Comparison of ENCODE assay signal across 8 mouse cellular contexts in the genomic region with DNA sequence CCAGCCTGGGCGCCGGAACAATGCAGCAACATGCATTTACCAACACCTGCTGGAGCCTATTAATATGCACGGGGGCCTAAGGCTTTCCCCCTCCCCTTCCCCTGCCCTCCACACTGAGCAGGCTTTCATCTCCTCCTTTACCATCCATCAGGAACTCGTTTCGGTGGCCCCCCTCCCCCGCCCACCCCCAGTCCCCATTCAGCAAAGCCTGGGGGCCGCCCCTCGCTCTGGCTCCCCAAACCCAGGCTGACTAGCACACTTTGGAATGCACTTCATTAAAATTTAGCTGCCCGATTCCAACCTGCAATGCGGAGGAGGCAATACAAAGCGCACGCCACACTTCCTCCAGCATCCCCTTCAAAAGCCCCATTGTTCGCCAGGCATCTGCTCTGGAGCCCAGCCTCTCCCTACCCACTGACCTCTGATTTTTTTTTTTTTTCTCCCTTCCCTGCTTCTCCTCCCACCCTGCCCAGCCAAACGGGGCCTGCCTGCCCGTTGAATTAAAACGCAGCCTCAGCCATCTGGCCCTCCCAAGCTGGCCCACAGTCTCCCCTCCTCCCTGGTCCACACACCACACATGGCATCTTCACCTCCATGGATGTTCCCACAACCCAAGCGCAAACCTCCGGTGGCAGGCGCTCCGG.
A peak's percentile ranks its signal among the peaks of the same experiment; 100 is the strongest.
DNase-seq lines count a peak whose midpoint lies in the region; ATAC-seq and TF ChIP-seq lines count a peak whose summit lies in the region.

No protein-coding gene starts in this region.

- peak overlapping the region; percentile 46 for H3K4me3 ChIP-seq in heart, embryonic 12.5 days
- no peak overlapping the region for H3K4me3 ChIP-seq in heart, adult 2 months

- no peaks in the 10 kb centered on the region for H3K27me3 ChIP-seq in heart, embryonic 12.5 days (replicated peaks)
- no peaks in the 10 kb centered on the region for H3K27me3 ChIP-seq in heart, adult 2 months (ENCODE audit: control insufficient read depth, insufficient read depth, low read length)

- H3K79me2 ChIP-seq in heart, adult 2 months (replicated peaks; ENCODE audit: control insufficient read depth, insufficient read depth, low read length) = no peaks in the 10 kb centered on the region

- no peak for DNase-seq in heart, adult 2 months
- peak; percentile 86 to 92 for DNase-seq in cerebellum, postnatal 10 days
- peak; percentile 13 to 66 for DNase-seq in frontal cortex, adult 2 months (ENCODE audit: extremely low spot score in 1 of 2, low spot score in 1 of 2)
- DNase-seq in layer of hippocampus, postnatal 25 days (ENCODE audit: extremely low spot score in 1 of 2, low spot score in 1 of 2) = peak; percentile 16 to 41
- peak; percentile 83 for DNase-seq in neural tube, embryonic 10.5 days (ENCODE audit: extremely low spot score, low spot score)
- no peak for DNase-seq in adipocyte (ENCODE audit: low spot score)

- WGBS in heart, embryonic 12.5 days = 3% methylated on average over 20 of the region's 20 CpGs
- 15% methylated on average over 20 of the region's 20 CpGs for WGBS in heart, adult 2 months

- H3K4me2 ChIP-seq in heart, embryonic 12.5 days = peak overlapping the region; percentile 85

- TF ChIP-seq CTCF in heart, adult 2 months (IDR thresholded peaks at IDR 0.05) = no peak

- intact Hi-C loops in heart, adult 2 months (cut with DNase I) = no loop called here

- TF ChIP-seq POLR2A in heart, adult 2 months (IDR thresholded peaks at IDR 0.05; ENCODE audit: insufficient read depth, low read depth, low read length) = no peak

- no peaks in the 10 kb centered on the region for H3K36me3 ChIP-seq in heart, embryonic 12.5 days
- H3K36me3 ChIP-seq in heart, adult 2 months (ENCODE audit: control insufficient read depth, insufficient read depth, low read length) = no peaks in the 10 kb centered on the region

- peak; percentile 71 for ATAC-seq in heart, embryonic 12.5 days (ENCODE audit: insufficient number of reproducible peaks, low FRiP score)
- ATAC-seq in CD4-positive, CD25-positive, alpha-beta regulatory T cell, adult 4 months = no peak

- TF ChIP-seq EP300 in heart, adult 2 months (IDR thresholded peaks at IDR 0.05; ENCODE audit: insufficient read depth, low read depth, low read length) = no peak

- peaks cover 36% of the 10 kb centered on the region for H3K4me1 ChIP-seq in heart, embryonic 12.5 days (replicated peaks)
- no peaks in the 10 kb centered on the region for H3K4me1 ChIP-seq in heart, adult 2 months (ENCODE audit: control insufficient read depth, insufficient read depth, low read length)

- H3K9me3 ChIP-seq in heart, embryonic 12.5 days (replicated peaks) = no peaks in the 10 kb centered on the region

- peak overlapping the region; percentile 72 for H3K9ac ChIP-seq in heart, embryonic 12.5 days
- no peak overlapping the region for H3K9ac ChIP-seq in heart, adult 2 months (ENCODE audit: low read depth, low read length)

- H3K27ac ChIP-seq in heart, embryonic 12.5 days (ENCODE audit: poor library complexity, severe bottlenecking) = peak overlapping the region; percentile 56
- H3K27ac ChIP-seq in heart, adult 2 months = no peak overlapping the region

Comparison
In these comparisons a context has a peak if more than half of its experiments do, and no peak if none do; other contexts are left out.
1. DNase-seq: peak in cerebellum, postnatal 10 days (2 of 2), frontal cortex, adult 2 months (2 of 2), layer of hippocampus, postnatal 25 days (2 of 2) and neural tube, embryonic 10.5 days (single experiment); none in heart, adult 2 months (0 of 2) and adipocyte (single experiment).